Mouse (Mus musculus) heart, embryonic 11.5 days (tissue): Measurements from ENCODE around the gene Thap8. TPM values are rescaled to one million over a fixed set of nuclear protein-coding genes. Genes with fewer than 3 reads are reported as not detected.

Experiments
- ATAC-seq: fragments of 200-750 bp; cut with Nextera tagmentation; replicated peaks from 2 replicates; pipeline ENCODE4 v1.8.0; 2017; ENCODE audit warnings: moderate library complexity; ENCODE audit not compliant: insufficient number of reproducible peaks, low FRiP score, low TSS enrichment
- H3K27ac ChIP-seq: fragments of 300-500 bp; sonication (generic); 2 replicates; pipeline ENCODE4 v1.5.1; 2014; ENCODE audit warnings: mild to moderate bottlenecking, low read depth, low read length
- H3K27me3 ChIP-seq: fragments of 300-500 bp; sonication (generic); 2 replicates; pipeline ENCODE4 v1.6.1; 2014; ENCODE audit warnings: mild to moderate bottlenecking, low read length, mixed read lengths; ENCODE audit not compliant: control insufficient read depth, insufficient read depth
- H3K36me3 ChIP-seq: fragments of 300-500 bp; sonication (generic); 2 replicates; pipeline ENCODE4 v1.6.1; 2014; ENCODE audit warnings: mild to moderate bottlenecking, low read length, moderate library complexity, mixed read lengths; ENCODE audit not compliant: control insufficient read depth, insufficient read depth
- H3K4me1 ChIP-seq: fragments of 300-500 bp; sonication (generic); 2 replicates; pipeline ENCODE4 v1.6.1; 2014; ENCODE audit warnings: low read length; ENCODE audit not compliant: control insufficient read depth, insufficient read depth
- H3K4me2 ChIP-seq: fragments of 300-500 bp; sonication (generic); 2 replicates; pipeline ENCODE4 v1.6.1; 2014; ENCODE audit warnings: mild to moderate bottlenecking, moderate library complexity
- H3K4me3 ChIP-seq: fragments of 300-500 bp; sonication (generic); 2 replicates; pipeline ENCODE4 v1.5.1; 2014; ENCODE audit warnings: low read depth, low read length
- H3K9ac ChIP-seq: fragments of 300-500 bp; sonication (generic); 2 replicates; pipeline ENCODE4 v1.6.1; 2014; ENCODE audit warnings: mild to moderate bottlenecking, low read depth, low read length, moderate library complexity
- H3K9me3 ChIP-seq: fragments of 300-500 bp; sonication (generic); replicated peaks from 2 replicates; pipeline ENCODE4 v1.6.1; 2016; ENCODE audit warnings: low read length; ENCODE audit not compliant: control insufficient read depth
- WGBS: fragments of 180-500 bp; shearing (Covaris S2); extraction: QIAGEN DNeasy Blood & Tissue Kit; methylation state at CpG from one replicate; pipeline ENCODE4 v1.1.7; 2014; ENCODE audit not compliant: insufficient replicate concordance; 5-methylcytosine and 5-hydroxymethylcytosine counted together
- polyA plus RNA-seq: library from polyadenylated mRNA; unstranded; fragments of >200 nt; fragmentation: Nextera tagmentation; extraction: Ambion mirVana; gene quantifications from 2 replicates; pipeline ENCODE4 v1.2.1, GENCODE M21; 2014

Gene Thap8
- polyA plus RNA-seq, 1 experiment from 2014 or later: 0.20 TPM

DNA sequence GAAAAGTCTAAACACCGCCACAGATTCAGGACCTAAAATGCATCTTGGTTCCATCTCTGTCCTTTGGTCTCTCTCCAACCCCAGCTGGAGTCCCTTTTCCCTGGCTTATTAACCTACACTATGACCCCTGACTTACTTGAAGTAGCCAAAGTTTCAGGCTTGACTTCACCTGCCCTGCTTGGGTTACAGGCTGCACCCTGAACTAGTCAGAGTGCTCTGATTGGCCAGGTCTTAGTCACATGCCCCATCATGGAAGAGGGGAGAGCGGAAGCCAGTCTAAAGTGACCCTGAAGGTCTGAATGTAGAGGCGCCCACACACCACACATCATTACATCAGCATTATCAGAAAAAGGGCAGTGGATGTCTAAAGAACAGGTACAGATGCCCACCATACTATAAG lies 38.2 kb downstream of the Thap8 start:
- Histone ChIP-seq H3K27me3 (no peaks in the 10 kb centered on the region), H3K27ac (no peak overlapping the region), H3K4me2 (no peak overlapping the region), H3K4me3 (no peak overlapping the region), H3K9ac (no peak overlapping the region), H3K9me3 (no peaks in the 10 kb centered on the region), H3K36me3 (no peaks in the 10 kb centered on the region), H3K4me1 (peaks cover 14% of the 10 kb centered on the region)
- 93% methylated on average over 3 of the region's 3 CpGs for WGBS
- ATAC-seq: no peak

DNA sequence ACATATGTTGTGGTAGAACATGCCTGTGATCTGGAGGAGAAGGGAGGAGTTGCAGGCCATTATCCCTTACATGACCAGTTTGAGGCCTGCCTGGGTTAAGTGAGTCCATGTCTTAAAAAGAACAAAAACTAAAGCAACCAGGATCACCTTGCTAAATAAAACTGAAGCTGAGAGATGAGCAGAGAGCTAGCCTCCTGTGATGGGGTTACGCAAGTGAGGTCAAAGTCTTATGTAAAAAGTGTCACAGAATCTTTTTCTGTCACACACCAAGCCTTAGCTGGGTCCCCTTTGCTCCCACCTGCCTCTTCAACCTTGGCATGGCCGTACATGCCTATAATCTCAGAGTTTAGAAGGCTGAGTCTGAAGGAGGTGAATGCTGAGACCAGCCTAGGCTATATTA lies 41.1 kb downstream of the Thap8 start:
- H3K27ac ChIP-seq: no peak overlapping the region
- H3K4me3 ChIP-seq: peak overlapping the region; percentile 84
- H3K9ac ChIP-seq: no peak overlapping the region; the same call in 1 of the 2 replicates
- ATAC-seq: no peak
- H3K9me3 ChIP-seq: no peaks in the 10 kb centered on the region
- peaks cover 8% of the 10 kb centered on the region for H3K4me1 ChIP-seq
- WGBS: 83% methylated on average over 2 of the region's 2 CpGs
- peak overlapping the region; percentile 94 for H3K4me2 ChIP-seq
- H3K36me3 ChIP-seq: no peaks in the 10 kb centered on the region
- no peaks in the 10 kb centered on the region for H3K27me3 ChIP-seq

DNA sequence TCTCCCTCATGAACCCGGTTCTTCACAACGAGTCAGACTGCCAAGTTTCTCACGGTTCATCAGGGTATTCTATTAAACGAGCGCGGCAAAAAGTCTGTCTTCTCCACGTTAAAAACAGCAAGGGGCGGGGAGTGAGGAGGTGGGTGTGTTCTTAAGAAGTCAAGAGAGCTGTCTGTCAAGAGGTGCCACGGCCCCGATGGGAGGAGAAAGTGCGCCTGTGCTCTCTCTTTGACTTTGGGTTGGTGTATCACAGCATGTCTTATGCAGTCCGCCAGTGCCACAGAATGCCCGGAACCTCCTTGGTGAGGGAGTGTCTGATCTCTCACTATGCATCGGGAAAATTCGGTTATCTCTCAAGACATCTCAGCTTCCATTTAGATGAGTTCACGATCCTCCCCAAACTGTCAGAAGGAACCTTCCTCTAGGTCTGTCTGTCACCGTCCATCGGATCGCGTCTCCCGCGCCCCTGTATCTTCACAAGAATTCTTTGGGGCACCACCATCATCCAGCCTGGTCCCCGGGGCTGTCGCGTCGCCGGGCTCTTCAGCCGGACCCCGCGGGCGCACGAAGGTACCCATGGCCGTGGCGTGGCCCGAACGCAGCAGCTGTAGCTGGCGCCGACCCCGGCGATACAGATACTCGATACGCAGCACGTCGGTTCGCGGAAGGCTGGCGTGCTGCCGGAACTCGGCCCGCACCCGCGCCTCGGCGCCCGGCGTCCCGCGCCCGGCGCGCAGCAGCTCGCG lies 41.8 kb downstream of the Thap8 start, which contains the start of gene E130208F15Rik:
E130208F15Rik (plus strand) TSS at position 202 of the 746 bp plus-strand sequence.
- no peaks in the 10 kb centered on the region for H3K27me3 ChIP-seq
- no peaks in the 10 kb centered on the region for H3K9me3 ChIP-seq
- peak within 1 kb of the TSS; percentile 91 for H3K27ac ChIP-seq
- peak within 1 kb of the TSS; percentile 93 for H3K9ac ChIP-seq
- peak; percentile 75 for ATAC-seq
- peaks cover 8% of the 10 kb centered on the region for H3K4me1 ChIP-seq
- peak within 1 kb of the TSS; percentile 94 for H3K4me2 ChIP-seq
- H3K36me3 ChIP-seq: no peaks in the 10 kb centered on the region
- H3K4me3 ChIP-seq: peak within 1 kb of the TSS; percentile 84
- WGBS: under 1% methylated on average over 63 of the region's 63 CpGs

DNA sequence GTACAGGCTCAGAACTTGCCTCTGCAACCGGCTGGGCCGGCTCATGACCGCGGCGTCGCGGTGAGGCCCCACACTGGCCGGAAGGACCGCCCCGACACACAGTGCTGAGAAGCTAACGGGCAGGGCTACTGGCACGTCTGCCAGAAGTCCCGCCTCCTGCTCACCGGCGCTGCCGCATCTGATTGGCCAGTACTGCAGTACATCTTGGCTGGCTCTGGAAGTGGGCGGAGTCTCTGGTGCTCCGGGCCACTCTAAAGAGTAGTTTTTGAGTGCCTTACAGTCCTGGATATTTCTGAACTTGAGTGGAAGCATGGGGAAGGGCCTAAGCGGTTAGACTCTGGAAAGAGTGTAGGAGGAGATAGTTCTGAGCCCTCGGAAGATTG lies 42.4 kb downstream of the Thap8 start:
- Histone ChIP-seq H3K9me3 (no peaks in the 10 kb centered on the region), H3K4me1 (peaks cover 8% of the 10 kb centered on the region), H3K4me2 (peak overlapping the region; percentile 94), H3K9ac (peak overlapping the region; percentile 93), H3K36me3 (no peaks in the 10 kb centered on the region), H3K27me3 (no peaks in the 10 kb centered on the region), H3K27ac (peak overlapping the region; percentile 91), H3K4me3 (peak overlapping the region; percentile 84)
- whole genome bisulfite sequencing: under 1% methylated on average over 20 of the region's 20 CpGs
- peak; percentile 98 for ATAC-seq

DNA sequence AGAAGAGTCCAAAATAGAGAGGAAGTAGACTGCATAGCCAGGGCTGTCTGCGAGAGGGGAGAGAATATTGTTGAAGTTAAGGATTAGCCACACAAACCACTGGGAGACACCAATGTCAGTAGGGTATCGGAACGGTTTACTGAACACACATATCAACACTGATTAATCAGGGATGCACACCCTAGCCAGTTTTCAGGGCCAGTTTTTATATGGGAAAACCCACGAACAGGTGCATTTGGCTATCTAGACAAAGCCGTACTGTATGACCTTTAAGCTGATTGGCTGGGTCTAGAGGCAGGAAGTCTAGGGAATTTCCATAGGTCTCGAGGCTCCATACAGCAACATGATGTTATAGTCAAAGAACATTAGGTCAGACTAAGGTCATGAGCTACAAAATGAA lies 43.0 kb downstream of the Thap8 start:
- peaks cover 8% of the 10 kb centered on the region for H3K4me1 ChIP-seq
- H3K27me3 ChIP-seq: no peaks in the 10 kb centered on the region
- no peak for ATAC-seq
- peak overlapping the region; percentile 84 for H3K4me3 ChIP-seq
- no peaks in the 10 kb centered on the region for H3K9me3 ChIP-seq
- peak overlapping the region; percentile 91 for H3K27ac ChIP-seq
- WGBS: 31% methylated on average over 6 of the region's 6 CpGs
- peak overlapping the region; percentile 94 for H3K4me2 ChIP-seq
- H3K36me3 ChIP-seq: no peaks in the 10 kb centered on the region
- H3K9ac ChIP-seq: peak overlapping the region; percentile 76

DNA sequence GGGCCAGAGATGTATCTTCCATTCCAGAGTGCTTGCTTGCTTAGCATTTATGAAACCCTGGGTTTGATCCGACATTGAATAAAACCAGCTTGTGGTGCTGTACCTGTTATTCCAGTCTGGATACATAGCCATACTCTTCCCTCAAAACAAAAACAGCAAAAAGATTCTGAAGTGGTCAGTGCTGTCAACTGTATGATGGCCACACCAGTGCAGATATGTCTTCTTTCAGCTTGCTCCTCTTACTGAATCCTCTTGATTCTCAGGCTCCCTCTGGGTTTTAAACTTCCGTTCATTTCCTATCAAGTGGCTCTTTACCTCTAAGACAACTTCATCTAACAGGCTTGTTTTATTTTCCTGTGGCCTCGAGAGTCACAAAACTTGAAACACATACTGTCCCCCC lies 43.9 kb downstream of the Thap8 start, which contains the start of gene Sdhaf1:
Sdhaf1 (minus strand) TSS at position 101 of the 400 bp plus-strand sequence.
- Histone ChIP-seq H3K9ac (peak within 1 kb of the TSS; percentile 76), H3K27ac (peak within 1 kb of the TSS; percentile 91), H3K36me3 (no peaks in the 10 kb centered on the region), H3K9me3 (no peaks in the 10 kb centered on the region), H3K4me3 (peak within 1 kb of the TSS; percentile 84), H3K4me1 (peaks cover 8% of the 10 kb centered on the region), H3K4me2 (peak within 1 kb of the TSS; percentile 94), H3K27me3 (no peaks in the 10 kb centered on the region)
- 72% methylated on average over 3 of the region's 3 CpGs for WGBS
- no peak for ATAC-seq

DNA sequence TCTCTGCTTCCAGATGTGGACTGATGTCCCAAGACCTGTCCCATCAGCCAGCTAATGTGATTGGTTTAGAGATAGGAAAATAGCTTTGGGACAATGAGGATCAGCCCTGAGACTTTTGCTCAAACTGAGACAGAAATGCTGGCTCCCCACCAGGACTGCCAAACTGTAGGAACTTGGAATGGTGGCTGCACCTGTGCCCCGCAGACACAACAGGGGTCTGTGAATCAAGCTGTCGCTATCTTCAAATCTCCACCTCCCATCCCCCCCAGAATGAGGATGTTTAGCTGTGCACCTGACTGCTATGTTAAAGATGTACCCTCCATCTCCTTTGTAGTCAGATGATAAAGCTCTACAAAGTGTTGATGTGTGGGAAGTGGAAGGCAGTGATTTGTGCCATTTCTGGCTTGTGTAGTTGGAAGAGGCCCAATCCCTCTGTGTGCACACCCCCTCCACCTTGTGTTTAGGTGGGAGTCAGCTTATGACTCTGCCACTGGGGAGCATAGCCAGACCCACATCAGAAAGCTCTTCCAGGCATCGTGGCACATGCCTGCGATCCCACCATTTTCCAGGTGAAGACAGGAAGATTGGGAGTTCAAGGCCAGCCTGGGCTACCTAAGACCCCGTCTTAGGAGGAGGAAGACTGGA lies 44.5 kb downstream of the Thap8 start:
- ATAC-seq: no peak
- 69% methylated on average over 5 of the region's 5 CpGs for WGBS
- no peak overlapping the region for H3K27ac ChIP-seq
- no peaks in the 10 kb centered on the region for H3K9me3 ChIP-seq
- peaks cover 8% of the 10 kb centered on the region for H3K4me1 ChIP-seq
- H3K27me3 ChIP-seq: no peaks in the 10 kb centered on the region
- H3K36me3 ChIP-seq: no peaks in the 10 kb centered on the region
- H3K9ac ChIP-seq: no peak overlapping the region
- no peak overlapping the region for H3K4me2 ChIP-seq
- H3K4me3 ChIP-seq: no peak overlapping the region

DNA sequence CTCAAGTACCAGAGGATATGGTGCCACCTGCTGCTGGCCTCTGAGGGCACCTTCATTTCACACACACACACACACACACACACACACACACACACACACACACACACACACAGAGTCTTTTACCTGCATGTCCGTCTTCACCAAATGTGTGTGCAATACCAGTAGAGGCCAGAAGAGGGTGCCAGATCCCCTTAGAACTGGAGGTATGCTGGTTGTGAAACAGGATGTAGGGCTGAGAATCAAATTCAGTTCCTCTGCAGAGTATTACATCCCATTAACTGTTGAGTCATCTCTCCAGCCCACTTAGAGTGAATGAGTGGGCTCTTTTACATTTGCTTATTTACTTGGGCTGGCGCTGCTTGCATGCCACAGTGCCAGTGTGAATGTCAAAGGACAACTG lies 45.5 kb downstream of the Thap8 start:
- ATAC-seq: no peak
- 35% methylated on average over 2 of the region's 2 CpGs for whole genome bisulfite sequencing
- H3K9ac ChIP-seq: no peak overlapping the region
- no peaks in the 10 kb centered on the region for H3K9me3 ChIP-seq
- no peak overlapping the region for H3K4me2 ChIP-seq
- peaks cover 8% of the 10 kb centered on the region for H3K4me1 ChIP-seq
- no peaks in the 10 kb centered on the region for H3K27me3 ChIP-seq
- H3K27ac ChIP-seq: no peak overlapping the region
- no peak overlapping the region for H3K4me3 ChIP-seq
- H3K36me3 ChIP-seq: no peaks in the 10 kb centered on the region
